Mouse (Mus musculus): Measurements from ENCODE around the gene Tmem232.

- TF ChIP-seq TAL1 (IDR thresholded peaks at IDR 0.05; ENCODE audit: low read length), result no peak
- TF ChIP-seq GATA1 (IDR thresholded peaks at IDR 0.05; ENCODE audit: low read length), result no peak
These were observed 89.8 kb downstream of the Tmem232 start for GRCm38 (mm10) chr17:65450818-65451217.

Data from erythroblast, embryonic 14.5 days (primary cell).